Mouse (Mus musculus) liver, postnatal 0 days (tissue): ENCODE measurements around the gene Slc25a19.

Experiments used
- CTCF ChIP-seq: sonication (generic); IDR thresholded peaks from 2 replicates; pipeline ENCODE4 v1.5.1; 2016; ENCODE audit warnings: antibody characterized with exemption, low read depth
- EP300 ChIP-seq: IDR thresholded peaks from 2 replicates; pipeline ENCODE4 v1.6.1; 2016; ENCODE audit warnings: antibody characterized with exemption, low read depth, mild to moderate bottlenecking

- no peak for TF ChIP-seq CTCF
- no peak for TF ChIP-seq EP300
These were observed 6.9 kb upstream of the Slc25a19 start for GRCm38 (mm10) chr11:115635041-115635440.
